Mouse (Mus musculus) liver, embryonic 16.5 days (tissue): Measurements from ENCODE around the gene Trip6. TPM values are rescaled to one million over a fixed set of nuclear protein-coding genes. Genes with fewer than 3 reads are reported as not detected.

ENCODE experiments used
- ATAC-seq: fragments of 200-750 bp; cut with Nextera tagmentation; 2 replicates; pipeline ENCODE4 v1.8.0; 2017; ENCODE audit warnings: low read depth, mild to moderate bottlenecking, moderate number of reproducible peaks, moderate library complexity
- H3K27ac ChIP-seq: fragments of 300-500 bp; sonication (generic); 2 replicates; pipeline ENCODE4 v1.5.1; 2014; ENCODE audit warnings: mild to moderate bottlenecking, low read length
- H3K27me3 ChIP-seq: fragments of 300-500 bp; sonication (generic); 2 replicates; pipeline ENCODE4 v1.6.1; 2014; ENCODE audit warnings: low read depth, low read length, mixed read lengths; ENCODE audit not compliant: control insufficient read depth, insufficient read depth
- H3K36me3 ChIP-seq: fragments of 300-500 bp; sonication (generic); 2 replicates; pipeline ENCODE4 v1.6.1; 2014; ENCODE audit warnings: mild to moderate bottlenecking; ENCODE audit not compliant: control insufficient read depth, insufficient read depth
- H3K4me1 ChIP-seq: fragments of 300-500 bp; sonication (generic); 2 replicates; pipeline ENCODE4 v1.6.1; 2014; ENCODE audit warnings: low read depth, low read length, mixed read lengths; ENCODE audit not compliant: control insufficient read depth
- H3K4me2 ChIP-seq: fragments of 300-500 bp; sonication (generic); 2 replicates; pipeline ENCODE4 v1.6.1; 2014; ENCODE audit warnings: low read depth, low read length, mixed read lengths
- H3K4me3 ChIP-seq: fragments of 300-500 bp; sonication (generic); 2 replicates; pipeline ENCODE4 v1.5.1; 2014; ENCODE audit warnings: low read depth, mild to moderate bottlenecking, low read length
- H3K9ac ChIP-seq: fragments of 300-500 bp; sonication (generic); 2 replicates; pipeline ENCODE4 v1.6.1; 2014; ENCODE audit warnings: low read depth, low read length
- H3K9me3 ChIP-seq: fragments of 300-500 bp; sonication (generic); replicated peaks from 2 replicates; pipeline ENCODE4 v1.6.1; 2016; ENCODE audit warnings: low read length; ENCODE audit not compliant: control insufficient read depth
- WGBS: fragments of 180-500 bp; shearing (Covaris S2); extraction: QIAGEN DNeasy Blood & Tissue Kit; methylation state at CpG from one replicate; pipeline ENCODE4 v1.1.7; 2014; ENCODE audit not compliant: insufficient replicate concordance; 5-methylcytosine and 5-hydroxymethylcytosine counted together
- polyA plus RNA-seq: library from polyadenylated mRNA; unstranded; fragments of >200 nt; fragmentation: Nextera tagmentation; extraction: Ambion mirVana; gene quantifications from 2 replicates; pipeline ENCODE4 v1.2.1, GENCODE M21; 2015

Gene Trip6
- polyA plus RNA-seq = 9.3 and 9.6 TPM in 2 replicates

- Histone ChIP-seq H3K9ac (peak within 1 kb of the TSS; percentile 63), H3K9me3 (no peaks in the 10 kb centered on the region), H3K27me3 (no peaks in the 10 kb centered on the region), H3K4me3 (peak within 1 kb of the TSS; percentile 60), H3K4me1 (peaks cover 22% of the 10 kb centered on the region), H3K4me2 (peak within 1 kb of the TSS; percentile 73), H3K27ac (peak within 1 kb of the TSS; percentile 24; the same call in 1 of the 2 replicates), H3K36me3 (peaks cover 3% of the 10 kb centered on the region; the same call in 1 of the 2 replicates)
- WGBS = 34% methylated on average over 30 of the region's 30 CpGs
- peak; percentile 50 for ATAC-seq
Observed at GRCm38 (mm10) chr5:137314193-137315083, at the start of gene Trip6. Trip6 (minus strand) TSS chr5:137314404.

DNA sequence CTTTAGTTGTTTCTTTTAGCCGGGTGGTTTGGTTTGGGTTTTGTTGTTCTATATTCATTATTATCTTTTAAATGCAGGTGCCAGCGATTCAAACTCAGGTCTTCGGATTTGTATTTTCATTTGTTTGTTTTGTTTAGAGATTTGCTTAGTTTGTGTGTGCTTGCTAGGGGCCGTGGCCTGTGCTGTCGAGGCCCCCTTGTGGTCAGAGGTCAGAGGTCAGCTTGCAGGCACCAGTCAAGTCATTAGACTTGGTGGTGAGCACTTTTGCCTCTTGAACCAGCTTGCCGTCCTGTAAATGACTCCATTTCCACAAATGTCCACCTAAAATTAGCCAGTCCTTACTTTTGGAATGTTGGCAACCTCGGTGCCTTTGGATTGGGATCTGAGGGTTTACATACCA is 44.2 kb upstream of the Trip6 start:
- Histone ChIP-seq H3K9me3 (no peaks in the 10 kb centered on the region), H3K4me1 (no peaks in the 10 kb centered on the region), H3K4me2 (no peak overlapping the region), H3K9ac (no peak overlapping the region), H3K4me3 (no peak overlapping the region), H3K27ac (no peak overlapping the region), H3K36me3 (peaks cover 8% of the 10 kb centered on the region), H3K27me3 (no peaks in the 10 kb centered on the region)
- 29% methylated on average over 7 of the region's 7 CpGs for WGBS
- ATAC-seq = no peak

- WGBS = 64% methylated on average over 17 of the region's 17 CpGs
Observed at GRCm38 (mm10) chr5:137354091-137354490, 39.9 kb upstream of the Trip6 start.

DNA sequence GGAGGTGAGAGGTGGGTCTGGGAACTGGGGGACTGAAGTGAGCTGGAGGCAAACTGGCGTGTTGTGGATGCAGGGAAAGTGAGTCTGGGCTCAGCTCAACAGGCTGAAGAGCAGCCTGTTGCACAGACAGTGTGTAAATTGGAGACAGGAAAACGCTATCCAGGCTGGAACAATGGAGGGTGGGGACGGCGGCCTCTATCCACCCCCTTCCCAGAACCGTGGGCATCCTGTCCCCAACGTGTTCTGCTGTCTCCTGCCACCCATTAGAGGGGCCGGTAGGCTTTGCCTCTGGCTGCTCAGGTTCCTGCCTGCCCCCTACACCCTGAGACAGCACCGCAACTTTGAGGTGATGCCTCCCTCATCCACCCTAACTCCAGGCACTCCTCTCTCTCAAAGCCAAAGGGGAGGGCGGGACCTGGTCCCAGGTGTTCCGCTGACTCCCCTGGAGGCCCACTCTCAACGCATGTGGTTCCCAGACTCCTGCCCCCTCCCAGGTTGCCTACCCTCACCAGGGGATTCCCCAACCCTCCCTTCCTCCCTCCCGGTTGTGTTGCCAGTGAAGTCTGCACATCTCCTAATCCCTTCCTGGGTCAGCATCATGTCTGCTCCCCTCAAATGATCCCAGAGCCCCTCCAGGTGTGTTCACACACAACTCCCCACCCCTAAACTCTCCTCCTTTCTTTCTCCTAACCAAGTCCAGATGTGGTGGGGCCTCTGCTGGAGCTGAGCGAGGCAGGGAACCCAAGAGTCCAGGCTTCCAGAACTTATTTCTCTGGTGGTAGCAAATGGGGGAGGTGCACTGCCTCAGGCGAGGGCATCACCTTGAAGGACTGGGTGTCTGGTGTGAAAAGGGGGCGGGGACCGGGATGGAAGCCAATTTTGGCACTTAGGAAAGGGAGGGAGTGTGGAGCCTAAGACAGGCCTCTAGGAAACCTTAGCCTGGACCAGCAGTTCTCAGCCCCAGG is 38.1 kb upstream of the Trip6 start:
- Histone ChIP-seq H3K9ac (no peak overlapping the region), H3K4me2 (peak overlapping the region; percentile 47), H3K4me1 (peaks cover 2% of the 10 kb centered on the region; the same call in 1 of the 2 replicates), H3K27ac (no peak overlapping the region), H3K27me3 (peaks cover 44% of the 10 kb centered on the region), H3K36me3 (no peaks in the 10 kb centered on the region), H3K4me3 (peak overlapping the region; percentile 57), H3K9me3 (no peaks in the 10 kb centered on the region)
- no peak for ATAC-seq
- 33% methylated on average over 16 of the region's 16 CpGs for WGBS

More at GRCm38 (mm10) chr5:137354091-137354490, 39.9 kb upstream of the Trip6 start:
- no peak for ATAC-seq
- Histone ChIP-seq H3K9ac (no peak overlapping the region), H3K4me3 (no peak overlapping the region), H3K4me1 (no peaks in the 10 kb centered on the region), H3K9me3 (no peaks in the 10 kb centered on the region), H3K36me3 (no peaks in the 10 kb centered on the region), H3K27ac (no peak overlapping the region), H3K27me3 (peaks cover 28% of the 10 kb centered on the region), H3K4me2 (no peak overlapping the region)

DNA sequence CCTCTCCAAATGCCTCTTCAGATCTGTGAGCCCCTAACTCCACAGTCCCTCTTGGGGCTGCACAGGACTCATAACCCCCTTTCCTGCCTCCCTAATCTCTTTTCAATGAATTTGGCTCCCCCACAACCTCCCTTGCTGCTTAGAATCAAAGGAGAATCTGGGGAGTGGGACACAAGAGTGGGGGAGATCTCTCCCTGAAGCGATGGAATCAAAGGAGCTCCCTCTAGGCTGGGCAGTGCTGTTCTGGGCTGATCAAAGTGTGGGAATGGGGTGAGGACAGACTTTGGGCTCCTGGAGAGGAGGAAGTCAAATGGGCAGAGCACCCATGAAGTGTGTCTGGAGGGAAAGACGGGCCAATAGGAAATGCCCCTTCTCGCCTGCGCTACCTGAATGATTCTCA is 37.2 kb upstream of the Trip6 start:
- H3K27ac ChIP-seq = no peak overlapping the region
- H3K9ac ChIP-seq = peak overlapping the region; percentile 11
- 41% methylated on average over 4 of the region's 4 CpGs for WGBS
- peaks cover 2% of the 10 kb centered on the region; the same call in 1 of the 2 replicates for H3K4me1 ChIP-seq
- no peak for ATAC-seq
- no peaks in the 10 kb centered on the region for H3K9me3 ChIP-seq
- peak overlapping the region; percentile 57 for H3K4me3 ChIP-seq
- peak overlapping the region; percentile 47 for H3K4me2 ChIP-seq
- no peaks in the 10 kb centered on the region for H3K36me3 ChIP-seq
- H3K27me3 ChIP-seq = peaks cover 47% of the 10 kb centered on the region

DNA sequence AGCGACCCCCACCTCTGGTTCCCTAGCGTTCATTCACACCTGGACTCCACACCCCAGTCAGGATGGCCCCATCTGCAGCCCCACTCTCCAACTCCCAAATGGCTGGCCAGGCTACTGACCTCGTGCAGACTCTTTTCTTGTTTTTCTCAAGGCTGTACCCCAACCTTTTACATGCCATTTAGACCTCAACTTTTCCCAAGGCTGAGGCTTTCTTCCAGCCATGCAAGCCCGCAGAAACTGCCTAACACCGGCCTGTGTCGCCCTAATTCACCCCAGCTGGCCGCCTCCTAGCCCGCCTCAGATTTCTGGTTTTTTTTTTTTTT is 36.8 kb upstream of the Trip6 start:
- Histone ChIP-seq H3K27ac (no peak overlapping the region), H3K9ac (peak overlapping the region; percentile 4), H3K27me3 (peaks cover 47% of the 10 kb centered on the region), H3K4me3 (peak overlapping the region; percentile 57), H3K9me3 (no peaks in the 10 kb centered on the region), H3K36me3 (no peaks in the 10 kb centered on the region), H3K4me1 (peaks cover 2% of the 10 kb centered on the region; the same call in 1 of the 2 replicates), H3K4me2 (peak overlapping the region; percentile 47)
- 20% methylated on average over 8 of the region's 8 CpGs for WGBS
- ATAC-seq = no peak

DNA sequence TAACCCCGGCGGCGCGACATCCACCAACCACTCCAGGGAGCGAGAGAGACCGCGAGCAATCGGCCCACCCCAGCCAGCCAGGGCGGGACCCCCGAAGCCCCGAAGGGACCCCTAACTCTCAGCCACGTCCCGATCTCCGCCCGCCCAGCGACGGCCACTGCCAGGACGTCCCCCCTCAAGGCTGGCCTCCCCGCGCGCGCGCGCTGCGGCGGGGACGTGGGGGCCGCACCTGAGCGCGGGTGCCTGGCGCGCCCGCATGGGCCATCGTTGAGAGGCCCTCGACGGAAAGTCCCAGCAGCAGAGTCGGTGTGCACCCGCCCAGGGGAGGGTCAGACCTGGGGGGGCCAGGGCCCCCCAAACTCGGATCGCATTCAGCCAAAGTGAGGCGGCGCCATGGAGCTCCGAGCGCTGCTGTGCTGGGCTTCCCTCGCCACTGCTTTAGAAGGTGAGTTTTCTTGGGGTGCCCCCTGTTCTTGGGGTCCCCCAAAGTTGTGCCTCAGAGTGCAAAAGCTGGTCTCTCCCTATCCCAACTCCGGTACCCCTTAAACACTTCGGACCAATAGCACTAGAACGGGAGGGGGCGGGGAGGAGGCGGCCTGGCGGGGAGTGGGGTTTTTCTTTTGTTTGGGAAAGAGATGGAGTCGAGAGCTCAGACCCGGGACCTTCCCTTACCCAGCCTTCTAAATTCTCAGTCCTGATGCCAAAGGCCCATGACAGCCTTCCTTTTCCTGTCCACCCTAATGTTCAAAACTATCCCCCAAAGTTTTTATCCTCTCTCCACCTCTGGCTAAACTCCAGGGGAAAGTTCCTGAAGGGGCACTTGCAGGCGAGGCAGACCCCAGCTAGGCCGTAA is 36.2 kb upstream of the Trip6 start:
- peaks cover 47% of the 10 kb centered on the region for H3K27me3 ChIP-seq
- H3K4me2 ChIP-seq = peak overlapping the region; percentile 47
- H3K27ac ChIP-seq = peak overlapping the region; percentile 67
- H3K4me3 ChIP-seq = peak overlapping the region; percentile 57
- peak; percentile 4; the same call in 1 of the 2 replicates for ATAC-seq
- no peaks in the 10 kb centered on the region for H3K36me3 ChIP-seq
- WGBS = 3% methylated on average over 55 of the region's 55 CpGs
- H3K9ac ChIP-seq = peak overlapping the region; percentile 64
- H3K4me1 ChIP-seq = peaks cover 2% of the 10 kb centered on the region; the same call in 1 of the 2 replicates
- H3K9me3 ChIP-seq = no peaks in the 10 kb centered on the region
